Mouse (Mus musculus) lung, embryonic 16.5 days (tissue): ENCODE data around the gene Mycbp2. TPM values are rescaled to one million over a fixed set of nuclear protein-coding genes. Genes with fewer than 3 reads are reported as not detected.
A peak's percentile ranks its signal among the peaks of the same experiment; 100 is the strongest.

Source experiments
- ATAC-seq: fragments of 200-750 bp; cut with Nextera tagmentation; 2 replicates; pipeline ENCODE4 v1.8.0; 2017; ENCODE audit warnings: low read depth, mild to moderate bottlenecking, moderate library complexity
- H3K27ac ChIP-seq: fragments of 300-500 bp; sonication (generic); 2 replicates; pipeline ENCODE4 v1.5.1; 2014; ENCODE audit warnings: mild to moderate bottlenecking, control low read depth, low read length
- H3K27me3 ChIP-seq: fragments of 300-500 bp; sonication (generic); 2 replicates; pipeline ENCODE4 v1.6.1; 2014; ENCODE audit warnings: low read depth, low read length, mixed read lengths; ENCODE audit not compliant: control insufficient read depth, insufficient read depth
- H3K36me3 ChIP-seq: fragments of 300-500 bp; sonication (generic); 2 replicates; pipeline ENCODE4 v1.6.1; 2014; ENCODE audit warnings: low read length; ENCODE audit not compliant: control insufficient read depth, insufficient read depth
- H3K4me1 ChIP-seq: fragments of 300-500 bp; sonication (generic); replicated peaks from 2 replicates; pipeline ENCODE4 v1.6.1; 2014; ENCODE audit warnings: low read length, mixed read lengths; ENCODE audit not compliant: control insufficient read depth, insufficient read depth
- H3K4me2 ChIP-seq: fragments of 300-500 bp; sonication (generic); 2 replicates; pipeline ENCODE4 v1.6.1; 2014; ENCODE audit warnings: low read depth, low read length, control low read depth
- H3K4me3 ChIP-seq: fragments of 300-500 bp; sonication (generic); 2 replicates; pipeline ENCODE4 v1.5.1; 2014; ENCODE audit warnings: mild to moderate bottlenecking, low read length, control low read depth
- H3K9ac ChIP-seq: fragments of 300-500 bp; sonication (generic); 2 replicates; pipeline ENCODE4 v1.6.1; 2014; ENCODE audit warnings: low read length, control low read depth
- H3K9me3 ChIP-seq: fragments of 300-500 bp; sonication (generic); 2 replicates; pipeline ENCODE4 v1.6.1; 2016; ENCODE audit warnings: low read length; ENCODE audit not compliant: control insufficient read depth
- WGBS: fragments of 180-500 bp; shearing (Covaris S2); extraction: QIAGEN DNeasy Blood & Tissue Kit; methylation state at CpG from one replicate; pipeline ENCODE4 v1.1.7; 2014; 5-methylcytosine and 5-hydroxymethylcytosine counted together
- polyA plus RNA-seq: library from polyadenylated mRNA; unstranded; fragments of >200 nt; fragmentation: Nextera tagmentation; extraction: Ambion mirVana; gene quantifications from 2 replicates; pipeline ENCODE4 v1.2.1, GENCODE M21; 2015

Gene Mycbp2
- polyA plus RNA-seq, 1 experiment from 2014 or later = 14.5 TPM

DNA sequence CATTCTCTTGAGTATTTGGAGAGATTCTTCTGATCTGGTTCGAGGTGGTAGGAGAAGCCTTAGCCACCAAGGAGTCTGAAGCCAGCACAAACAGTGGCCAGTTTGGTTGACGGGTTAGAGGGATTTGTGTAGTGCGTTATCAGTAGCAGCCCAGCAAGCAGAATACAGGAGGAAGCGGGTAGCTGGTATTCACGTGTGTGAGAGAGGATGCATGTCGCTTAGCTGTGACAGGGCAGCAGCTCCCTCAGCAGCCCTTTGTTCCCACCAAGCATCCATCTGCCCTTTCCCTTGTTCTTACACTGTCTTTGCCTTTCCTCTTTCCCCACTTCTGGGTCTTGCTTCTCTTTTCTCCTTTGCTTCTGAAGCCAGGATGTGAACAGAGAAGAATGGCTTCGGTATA, 271.4 kb downstream of the Mycbp2 start:
- Histone ChIP-seq H3K4me1 (peaks cover 5% of the 10 kb centered on the region), H3K27ac (no peak overlapping the region), H3K9ac (no peak overlapping the region), H3K4me2 (no peak overlapping the region), H3K9me3 (no peaks in the 10 kb centered on the region), H3K4me3 (no peak overlapping the region), H3K27me3 (no peaks in the 10 kb centered on the region), H3K36me3 (peaks cover 20% of the 10 kb centered on the region)
- 85% methylated on average over 7 of the region's 7 CpGs for WGBS
- no peak for ATAC-seq

DNA sequence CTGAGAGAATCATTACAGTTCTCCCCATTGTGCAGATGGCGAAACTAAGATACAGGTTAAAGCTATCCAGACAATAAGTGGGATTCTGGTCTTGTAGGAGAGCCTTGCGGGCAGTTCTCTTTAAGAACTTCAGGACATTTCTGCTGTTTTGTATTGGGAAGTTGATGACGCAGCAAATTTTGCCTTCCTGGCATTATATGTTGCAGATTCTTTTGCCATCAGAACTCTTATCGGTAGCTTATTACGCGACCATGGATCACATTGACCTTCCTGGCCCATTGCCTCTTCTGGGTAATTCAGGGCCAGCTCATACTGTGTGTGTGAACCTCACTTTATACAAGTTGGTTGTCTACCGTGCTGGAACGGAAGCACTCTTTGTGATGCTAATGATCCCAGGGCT, 272.8 kb downstream of the Mycbp2 start:
- H3K27ac ChIP-seq = no peak overlapping the region

DNA sequence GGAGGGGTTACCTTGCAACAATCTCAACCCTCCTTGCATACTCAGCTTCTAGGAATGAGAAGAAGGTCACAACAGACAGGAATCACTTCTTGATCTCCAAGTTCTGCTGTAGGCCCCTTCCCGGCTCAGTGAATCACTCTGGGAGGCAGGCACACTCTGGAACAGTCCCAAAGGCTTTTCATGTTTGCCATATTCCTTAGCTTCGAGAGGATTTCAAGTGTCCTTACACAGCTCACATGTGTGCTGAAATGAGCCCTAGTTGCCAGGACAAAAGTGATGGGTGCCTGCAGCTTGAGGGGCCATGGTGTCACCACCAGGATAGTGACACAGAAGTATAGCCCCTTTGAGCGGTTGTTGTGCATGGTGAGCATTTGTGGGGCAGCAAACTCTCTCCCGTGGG, 273.9 kb downstream of the Mycbp2 start:
- no peaks in the 10 kb centered on the region for H3K27me3 ChIP-seq

More for the DNA sequence above, 272.8 kb downstream of the Mycbp2 start:
- Histone ChIP-seq H3K4me1 (peaks cover 7% of the 10 kb centered on the region), H3K9me3 (no peaks in the 10 kb centered on the region), H3K4me2 (no peak overlapping the region), H3K27me3 (no peaks in the 10 kb centered on the region), H3K9ac (no peak overlapping the region), H3K36me3 (peaks cover 20% of the 10 kb centered on the region), H3K4me3 (no peak overlapping the region)
- 94% methylated on average over 8 of the region's 8 CpGs for WGBS
- ATAC-seq = no peak

DNA sequence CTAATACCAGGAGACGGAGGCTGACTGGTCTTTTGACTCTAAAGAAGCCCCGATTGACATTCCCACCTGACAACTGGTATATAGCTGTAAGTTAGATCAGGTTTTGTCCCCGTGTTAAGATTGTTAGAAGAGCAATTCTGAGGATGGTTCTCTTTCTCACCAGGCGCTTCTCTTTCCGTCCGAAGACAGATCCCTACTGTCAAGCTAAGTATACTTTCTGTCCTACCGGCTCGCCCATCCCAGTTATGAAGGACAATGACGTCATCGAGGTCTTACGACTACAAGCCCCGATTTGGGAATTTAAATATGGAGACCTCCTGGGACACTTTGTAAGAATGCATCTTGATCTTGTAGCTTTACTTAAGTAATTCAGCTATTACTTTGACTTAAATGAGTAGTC, 275.1 kb downstream of the Mycbp2 start:
- Histone ChIP-seq H3K9ac (no peak overlapping the region), H3K4me3 (no peak overlapping the region), H3K27ac (no peak overlapping the region), H3K9me3 (no peaks in the 10 kb centered on the region), H3K4me2 (no peak overlapping the region), H3K4me1 (peaks cover 7% of the 10 kb centered on the region), H3K27me3 (no peaks in the 10 kb centered on the region), H3K36me3 (peaks cover 16% of the 10 kb centered on the region)
- 88% methylated on average over 12 of the region's 12 CpGs for WGBS
- ATAC-seq = no peak

More for the DNA sequence above, 273.9 kb downstream of the Mycbp2 start:
- peaks cover 16% of the 10 kb centered on the region for H3K36me3 ChIP-seq
- H3K4me2 ChIP-seq = no peak overlapping the region
- peaks cover 7% of the 10 kb centered on the region for H3K4me1 ChIP-seq
- no peaks in the 10 kb centered on the region for H3K9me3 ChIP-seq
- ATAC-seq = no peak
- no peak overlapping the region for H3K4me3 ChIP-seq
- H3K27ac ChIP-seq = no peak overlapping the region
- WGBS = 73% methylated on average over 4 of the region's 4 CpGs
- H3K9ac ChIP-seq = no peak overlapping the region

DNA sequence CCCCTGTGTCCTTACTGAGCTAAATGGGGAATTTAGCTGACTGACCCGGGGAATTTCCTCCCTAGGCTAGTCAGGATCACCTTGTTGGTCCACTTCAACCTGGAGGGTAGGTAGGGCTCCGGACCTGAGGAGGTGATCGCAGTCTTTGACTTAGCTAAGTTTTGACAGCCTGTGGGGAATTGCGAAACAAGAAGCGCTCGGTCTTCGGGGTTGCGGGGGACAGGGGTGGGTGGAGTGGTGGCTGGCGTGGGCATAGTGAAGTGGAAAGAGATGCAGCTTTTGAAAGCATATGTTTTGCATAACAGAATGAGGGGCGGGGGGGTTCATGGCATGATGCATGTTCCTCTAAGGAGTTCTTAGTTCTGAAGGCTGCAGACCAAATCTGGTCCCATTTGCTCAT, 275.8 kb downstream of the Mycbp2 start:
- no peaks in the 10 kb centered on the region for H3K27me3 ChIP-seq
- ATAC-seq = peak; percentile 2; the same call in 1 of the 2 replicates
- peaks cover 16% of the 10 kb centered on the region for H3K36me3 ChIP-seq
- H3K4me2 ChIP-seq = peak overlapping the region; percentile 94
- under 1% methylated on average over 10 of the region's 10 CpGs for WGBS
- peaks cover 7% of the 10 kb centered on the region for H3K4me1 ChIP-seq
- H3K9ac ChIP-seq = peak overlapping the region; percentile 84
- H3K4me3 ChIP-seq = peak overlapping the region; percentile 81
- H3K9me3 ChIP-seq = no peaks in the 10 kb centered on the region
- H3K27ac ChIP-seq = peak overlapping the region; percentile 87

DNA sequence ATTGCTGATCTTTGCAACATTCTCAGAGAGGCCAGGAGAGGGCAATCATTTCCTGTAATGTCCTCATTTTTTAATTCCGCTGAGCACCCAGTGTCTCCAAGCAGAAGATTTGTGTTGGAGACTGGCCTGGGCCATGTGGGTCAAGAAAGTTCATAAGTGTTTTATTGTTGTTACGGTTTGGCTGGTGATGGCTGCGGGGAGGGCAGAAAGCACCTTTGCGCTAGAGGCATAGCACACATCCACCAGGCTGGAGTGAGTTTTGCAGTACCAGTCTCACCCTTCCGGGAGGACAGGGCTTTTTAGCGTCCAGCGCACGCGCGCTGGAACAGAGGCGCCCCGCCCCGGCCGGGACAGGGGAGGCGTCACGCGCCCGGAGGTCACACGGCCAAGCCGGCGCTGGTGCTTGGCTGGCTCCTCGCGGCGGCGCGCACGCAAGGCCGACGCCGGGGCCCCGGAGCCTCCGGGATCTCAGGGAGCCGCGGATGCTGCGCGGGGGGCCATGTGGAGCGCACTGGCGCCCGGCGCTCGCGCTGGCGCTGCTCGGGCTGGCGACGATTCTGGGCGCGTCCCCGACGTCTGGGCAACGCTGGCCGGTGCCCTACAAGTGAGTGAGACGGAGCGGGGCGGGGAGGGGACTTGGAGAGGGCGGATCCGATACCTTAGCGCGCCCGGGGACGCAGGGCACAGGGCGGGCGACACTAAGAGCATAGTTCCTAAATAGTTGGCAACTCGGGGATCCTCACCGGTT, 276.6 kb downstream of the Mycbp2 start, which contains the start of gene Cln5:
Gene Cln5, plus strand, starts transcription at position 353 of the 748 bp plus-strand sequence.
- Histone ChIP-seq H3K36me3 (peaks cover 14% of the 10 kb centered on the region), H3K4me2 (peak within 1 kb of the TSS; percentile 94), H3K27ac (peak within 1 kb of the TSS; percentile 87), H3K9ac (peak within 1 kb of the TSS; percentile 84), H3K4me1 (peaks cover 7% of the 10 kb centered on the region), H3K4me3 (peak within 1 kb of the TSS; percentile 81), H3K9me3 (no peaks in the 10 kb centered on the region), H3K27me3 (no peaks in the 10 kb centered on the region)
- under 1% methylated on average over 60 of the region's 65 CpGs for WGBS
- ATAC-seq = peak; percentile 97

DNA sequence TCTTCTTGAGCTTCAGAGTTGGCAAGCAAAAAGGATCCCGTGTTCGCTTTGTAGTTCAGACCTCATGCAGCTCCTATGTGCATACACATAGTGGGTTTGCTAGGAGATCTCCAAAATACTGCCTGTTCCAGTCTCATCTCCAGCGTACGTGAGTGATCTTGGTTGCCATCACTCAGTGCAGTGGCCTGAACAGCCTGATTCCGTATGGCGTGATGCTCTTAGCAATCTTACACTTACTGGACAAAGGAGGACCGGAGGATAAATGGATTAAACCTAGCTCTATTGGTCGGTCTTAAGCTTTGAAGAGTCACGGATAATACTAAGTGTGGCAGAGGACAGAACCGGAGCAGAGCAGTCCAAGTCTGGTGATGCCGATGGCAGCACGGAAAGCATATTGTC, 277.1 kb downstream of the Mycbp2 start:
- Histone ChIP-seq H3K4me2 (peak overlapping the region; percentile 94), H3K27ac (peak overlapping the region; percentile 87), H3K36me3 (peaks cover 14% of the 10 kb centered on the region), H3K27me3 (no peaks in the 10 kb centered on the region), H3K4me3 (peak overlapping the region; percentile 81), H3K9ac (peak overlapping the region; percentile 84), H3K9me3 (no peaks in the 10 kb centered on the region), H3K4me1 (peaks cover 7% of the 10 kb centered on the region)
- no peak for ATAC-seq
- 14% methylated on average over 12 of the region's 12 CpGs for WGBS

DNA sequence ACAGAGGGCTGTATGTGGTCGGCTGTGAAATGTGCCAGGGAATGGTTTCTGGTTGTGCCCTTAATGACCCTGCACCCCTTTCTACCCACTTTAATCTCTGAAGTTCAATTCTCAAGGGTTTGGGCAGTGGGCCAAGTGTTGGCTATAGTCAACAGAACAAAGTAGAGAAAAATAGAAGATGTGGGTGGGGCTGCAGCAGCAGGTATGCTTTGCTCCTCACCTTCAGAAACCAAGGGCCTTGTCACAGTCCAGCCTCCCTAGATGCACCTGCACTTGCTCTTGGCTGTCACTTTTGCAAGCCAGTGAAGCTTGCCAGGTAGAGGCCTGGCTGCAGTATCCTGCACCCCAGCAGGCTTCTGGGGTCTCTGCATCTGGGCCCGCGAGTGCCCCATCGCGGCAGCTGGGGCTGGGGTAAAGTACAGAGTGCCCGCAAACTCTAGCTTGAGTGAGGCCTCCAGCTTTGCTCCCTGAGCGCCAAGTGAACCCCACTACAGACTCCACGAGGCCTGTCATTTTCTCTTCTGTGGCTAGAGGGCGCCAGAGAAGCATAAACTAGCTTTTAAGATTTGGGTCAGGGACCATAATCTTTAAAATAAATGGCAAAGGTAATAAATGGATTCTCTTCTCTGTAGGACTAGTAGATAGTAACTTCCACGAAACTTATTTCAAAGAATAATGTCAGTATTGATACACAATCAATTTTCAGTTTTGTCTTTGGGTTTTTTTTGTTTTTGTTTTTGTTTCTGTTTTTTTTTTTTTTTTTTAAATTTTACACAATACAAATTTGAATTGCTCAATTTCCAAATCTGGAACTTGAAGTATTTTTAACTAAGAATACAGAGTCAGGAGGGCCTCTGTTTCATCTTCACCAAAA, 281.1 kb downstream of the Mycbp2 start:
- ATAC-seq = 0 out of 2 replicates have a peak, but pooled peaks have one; percentile 6
- H3K9ac ChIP-seq = no peak overlapping the region
- H3K4me2 ChIP-seq = no peak overlapping the region
- H3K27ac ChIP-seq = peak overlapping the region; percentile 26
- no peak overlapping the region for H3K4me3 ChIP-seq
- H3K36me3 ChIP-seq = no peaks in the 10 kb centered on the region
- H3K4me1 ChIP-seq = peaks cover 3% of the 10 kb centered on the region; the same call in 1 of the 2 replicates
- H3K27me3 ChIP-seq = no peaks in the 10 kb centered on the region
- WGBS = 8% methylated on average over 10 of the region's 10 CpGs
- H3K9me3 ChIP-seq = no peaks in the 10 kb centered on the region
